Mouse (Mus musculus): ENCODE measurements around the gene Tas2r107. TPM values are rescaled to one million over a fixed set of nuclear protein-coding genes. Genes with fewer than 3 reads are reported as not detected.
"Not testable (repeated sequence)": the region's sequence is repeated elsewhere in the genome, so short reads cannot be mapped to it uniquely, and the experiment has no call there.

The Tas2r107 gene
- not detected for polyA plus RNA-seq (2021)

- ATAC-seq (no peak), DNase-seq (ENCODE audit: low read depth, low spot score) (no peak)
- ChIA-PET CTCF (no interaction called here), POLR2A (no interaction called here)
- no peak for TF ChIP-seq CTCF (IDR thresholded peaks at IDR 0.05)
- in situ Hi-C loops (cut with MboI; ENCODE audit: low pct_unique_long_range_greater_than_20kb): no loop called here
- no peaks in the 10 kb centered on the region for H3K27me3 ChIP-seq
Measured at GRCm38 (mm10) chr6:131660049-131660448, at the start of gene Tas2r107. Gene Tas2r107, minus strand, starts transcription at chr6:131660149.

GRCm38 (mm10) chr6:131689963-131690362 is 30.0 kb upstream of the Tas2r107 start, which contains the start of gene Tas2r114:
Gene Tas2r114, minus strand, starts transcription at chr6:131690063.
- in situ Hi-C loops (cut with MboI; ENCODE audit: low pct_unique_long_range_greater_than_20kb): no loop called here
- TF ChIP-seq CTCF (IDR thresholded peaks at IDR 0.05): no peak
- POLR2A ChIA-PET: no interaction called here
- no peak for DNase-seq (ENCODE audit: low read depth, low spot score)
- ATAC-seq: no peak
- CTCF ChIA-PET: no interaction called here
- H3K27me3 ChIP-seq: no peaks in the 10 kb centered on the region

GRCm38 (mm10) chr6:131687395-131687794 is 27.4 kb upstream of the Tas2r107 start, which contains the start of gene Tas2r105:
Gene Tas2r105, minus strand, starts transcription at chr6:131687495.
- in situ Hi-C loops (cut with MboI; ENCODE audit: low pct_unique_long_range_greater_than_20kb): no loop called here
- POLR2A ChIA-PET: no interaction called here
- H3K27me3 ChIP-seq: no peaks in the 10 kb centered on the region
- ATAC-seq (no peak), DNase-seq (ENCODE audit: low read depth, low spot score) (no peak)
- TF ChIP-seq CTCF (IDR thresholded peaks at IDR 0.05): no peak
- CTCF ChIA-PET: no interaction called here

DNA sequence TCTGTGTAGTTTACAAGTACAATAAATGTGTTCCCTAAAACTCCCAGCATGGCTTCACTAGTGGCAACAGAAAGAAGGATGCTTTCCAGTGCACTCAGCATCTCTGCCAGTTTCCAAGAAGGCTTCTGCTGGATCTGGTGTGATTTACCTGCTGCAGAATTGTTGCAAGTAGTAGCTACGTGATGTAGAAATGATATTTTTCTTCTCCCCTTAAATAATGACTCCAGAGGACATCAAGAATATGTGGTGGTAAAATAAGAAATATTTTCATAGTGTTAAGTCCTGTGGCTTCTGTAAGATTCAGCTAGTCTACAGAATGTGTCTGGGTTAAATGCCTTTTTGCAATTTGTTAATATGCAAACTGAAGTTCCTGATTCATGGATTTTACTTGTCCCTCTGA is 25.7 kb upstream of the Tas2r107 start, which contains the start of gene Tas2r104:
Tas2r104 (minus strand) TSS at position 101 of the 400 bp plus-strand sequence.
- in situ Hi-C loops (cut with MboI; ENCODE audit: low pct_unique_long_range_greater_than_20kb): no loop called here
- TF ChIP-seq CTCF (IDR thresholded peaks at IDR 0.05): no peak
- CTCF ChIA-PET: no interaction called here
- ATAC-seq (no peak), DNase-seq (ENCODE audit: low read depth, low spot score) (no peak)
- H3K27me3 ChIP-seq: no peaks in the 10 kb centered on the region
- POLR2A ChIA-PET: no interaction called here

DNA sequence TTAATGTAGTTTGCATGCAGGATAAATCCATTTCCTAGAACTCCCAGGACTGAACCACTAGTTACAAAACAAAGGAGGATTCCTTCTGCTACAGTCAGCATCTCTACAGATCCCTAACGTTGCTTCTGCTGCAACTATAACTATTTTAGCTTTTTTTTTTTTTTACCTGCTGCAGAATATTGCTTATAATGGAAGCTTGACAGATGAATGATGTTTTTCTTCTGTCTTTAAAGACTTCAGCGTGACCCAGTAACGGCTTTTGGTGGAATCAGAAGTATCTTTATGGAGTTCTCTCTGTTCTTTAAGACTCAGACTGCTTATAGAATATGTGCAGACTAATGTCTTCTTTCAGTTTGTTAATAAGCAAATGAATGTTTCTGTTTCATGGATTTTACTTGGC is 18.8 kb upstream of the Tas2r107 start, which contains the start of gene Tas2r106:
Tas2r106 (minus strand) TSS at position 101 of the 400 bp plus-strand sequence.
- H3K27me3 ChIP-seq: no peaks in the 10 kb centered on the region
- ChIA-PET CTCF (no interaction called here), POLR2A (no interaction called here)
- ATAC-seq (no peak), DNase-seq (ENCODE audit: low read depth, low spot score) (no peak)
- in situ Hi-C loops (cut with MboI; ENCODE audit: low pct_unique_long_range_greater_than_20kb): no loop called here
- TF ChIP-seq CTCF (IDR thresholded peaks at IDR 0.05): no peak

GRCm38 (mm10) chr6:131630812-131631211 is 29.1 kb downstream of the Tas2r107 start, which contains the start of gene Tas2r130:
Gene Tas2r130, minus strand, starts transcription at chr6:131630912.
- DNase-seq (ENCODE audit: low read depth, low spot score): no peak
- in situ Hi-C loops (cut with MboI; ENCODE audit: low pct_unique_long_range_greater_than_20kb): no loop called here
- no peak for TF ChIP-seq CTCF (IDR thresholded peaks at IDR 0.05)
- ChIA-PET CTCF (no interaction called here), POLR2A (no interaction called here)
- ATAC-seq: no peak
- H3K27me3 ChIP-seq: no peaks in the 10 kb centered on the region

DNA sequence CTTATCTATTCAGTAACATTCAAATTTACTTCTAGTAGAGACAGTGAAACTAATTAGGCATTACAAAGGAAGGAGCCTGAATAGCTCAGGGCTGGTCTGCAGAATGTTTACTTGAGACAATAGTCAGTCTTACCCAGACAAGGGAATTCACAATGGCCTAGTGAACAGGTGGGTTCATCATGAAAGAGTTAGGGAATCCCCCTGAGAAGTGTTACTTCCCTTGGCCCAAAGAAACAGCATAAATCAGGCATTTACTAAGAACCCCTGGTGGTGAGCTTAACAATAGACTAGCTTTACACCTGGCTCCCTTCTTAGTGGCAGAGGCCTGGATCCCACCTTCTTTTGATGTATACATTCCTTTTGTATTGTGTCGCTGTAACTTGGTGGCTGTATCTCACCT is 50.0 kb downstream of the Tas2r107 start:
- in situ Hi-C loops (cut with MboI; ENCODE audit: low pct_unique_long_range_greater_than_20kb); POLR2A ChIA-PET; ATAC-seq; H3K27me3 ChIP-seq; CTCF ChIA-PET; DNase-seq (ENCODE audit: low read depth, low spot score): not testable (repeated sequence)

Other genes starting within 250 kb of the Tas2r107 start
- not detected for gene 5430401F13Rik, start 173.7 kb downstream of the Tas2r107 start, polyA plus RNA-seq (2021)
- gene Gm6619, start 173.7 kb downstream of the Tas2r107 start, polyA plus RNA-seq (2021): not detected
- not detected for gene Tas2r130, start 29.2 kb downstream of the Tas2r107 start, polyA plus RNA-seq (2021)
- not detected for gene Tas2r106, start 18.7 kb upstream of the Tas2r107 start, polyA plus RNA-seq (2021)
- not detected for gene Tas2r104, start 25.6 kb upstream of the Tas2r107 start, polyA plus RNA-seq (2021)
- gene Tas2r105, start 27.3 kb upstream of the Tas2r107 start, polyA plus RNA-seq (2021): not detected
- not detected for gene Tas2r114, start 29.9 kb upstream of the Tas2r107 start, polyA plus RNA-seq (2021)

Measured in Patski (cell line).